Mouse (Mus musculus) T-helper 17 cell (primary cell): Measurements from ENCODE around the gene Pin1rt1.

Experiments used
- in situ Hi-C, 2 experiments: fragments of 300-600 bp; cut with MboI, MseI; formaldehyde crosslinking; loops; 1 replicate in 1 of 2; 2 replicates in 1 of 2; pipeline ENCODE4 v1.15.1; 2025; ENCODE audit warnings: high pct_unique_total_duplicates in 2 of 2

Gene Pin1rt1

GRCm38 (mm10) chr2:104712486-104712809 is 3.7 kb downstream of the Pin1rt1 start:
- in situ Hi-C loops: no loop called here

- in situ Hi-C loops: no loop called here
Observed at GRCm38 (mm10) chr2:104711585-104712485, 4.3 kb downstream of the Pin1rt1 start, which contains the start of gene Tcp11l1. TSS of gene Tcp11l1 (minus strand) at chr2:104712169.

GRCm38 (mm10) chr2:104710670-104711370 is 5.4 kb downstream of the Pin1rt1 start:
- in situ Hi-C loops: no loop called here

- in situ Hi-C loops: no loop called here
Observed at GRCm38 (mm10) chr2:104709786-104710337, 6.3 kb downstream of the Pin1rt1 start.

- in situ Hi-C loops: no loop called here
Observed at GRCm38 (mm10) chr2:104704355-104704754, 11.8 kb downstream of the Pin1rt1 start.

GRCm38 (mm10) chr2:104703158-104703557 is 13.0 kb downstream of the Pin1rt1 start:
- in situ Hi-C loops: no loop called here

GRCm38 (mm10) chr2:104699659-104700058 is 16.5 kb downstream of the Pin1rt1 start:
- in situ Hi-C loops: no loop called here

GRCm38 (mm10) chr2:104692551-104692950 is 23.6 kb downstream of the Pin1rt1 start:
- in situ Hi-C loops: no loop called here

- in situ Hi-C loops: no loop called here
Observed at GRCm38 (mm10) chr2:104690720-104691119, 25.5 kb downstream of the Pin1rt1 start.

- in situ Hi-C loops: loop anchor here in 1 of 2 experiments (5.0 kb wide), 1 partner anchor 64 kb away; no protein-coding TSS in a partner anchor
Observed at GRCm38 (mm10) chr2:104688724-104689123, 27.5 kb downstream of the Pin1rt1 start.

GRCm38 (mm10) chr2:104688321-104688720 is 27.9 kb downstream of the Pin1rt1 start:
- in situ Hi-C loops: loop anchor here in 1 of 2 experiments (5.0 kb wide), 1 partner anchor 64 kb away; no protein-coding TSS in a partner anchor

- in situ Hi-C loops: loop anchor here in 1 of 2 experiments (5.0 kb wide), 1 partner anchor 65 kb away; no protein-coding TSS in a partner anchor
Observed at GRCm38 (mm10) chr2:104687261-104687660, 28.9 kb downstream of the Pin1rt1 start.

GRCm38 (mm10) chr2:104685418-104685817 is 30.8 kb downstream of the Pin1rt1 start:
- in situ Hi-C loops: loop anchor here in 1 of 2 experiments (5.0 kb wide), 1 partner anchor 67 kb away; no protein-coding TSS in a partner anchor

- in situ Hi-C loops: loop anchor here in 1 of 2 experiments (5.0 kb wide), 1 partner anchor 68 kb away; no protein-coding TSS in a partner anchor
Observed at GRCm38 (mm10) chr2:104684771-104685170, 31.4 kb downstream of the Pin1rt1 start.

- in situ Hi-C loops: no loop called here
Observed at GRCm38 (mm10) chr2:104677326-104677725, 38.9 kb downstream of the Pin1rt1 start.

- in situ Hi-C loops: no loop called here
Observed at GRCm38 (mm10) chr2:104671724-104672123, 44.5 kb downstream of the Pin1rt1 start.

GRCm38 (mm10) chr2:104669122-104669804 is 46.9 kb downstream of the Pin1rt1 start:
- in situ Hi-C loops: no loop called here
